Mouse (Mus musculus) G1E (cell line): ENCODE results near the gene Hoxb8.

Source experiments
- CTCF ChIP-seq: IDR thresholded peaks from 2 replicates; pipeline ENCODE4 v1.5.1; 2012; ENCODE audit warnings: low read depth, low read length, inconsistent platforms, mixed read lengths
- GATA1 ChIP-seq: IDR thresholded peaks from 2 replicates; pipeline ENCODE4 v1.6.1; 2012; ENCODE audit warnings: borderline replicate concordance, low read length, inconsistent platforms, mixed read lengths
- TAL1 ChIP-seq: conservative IDR thresholded peaks from 2 replicates; pipeline ENCODE4 v1.6.1; 2012; ENCODE audit warnings: low read depth, low read length, inconsistent platforms, mixed read lengths

DNA sequence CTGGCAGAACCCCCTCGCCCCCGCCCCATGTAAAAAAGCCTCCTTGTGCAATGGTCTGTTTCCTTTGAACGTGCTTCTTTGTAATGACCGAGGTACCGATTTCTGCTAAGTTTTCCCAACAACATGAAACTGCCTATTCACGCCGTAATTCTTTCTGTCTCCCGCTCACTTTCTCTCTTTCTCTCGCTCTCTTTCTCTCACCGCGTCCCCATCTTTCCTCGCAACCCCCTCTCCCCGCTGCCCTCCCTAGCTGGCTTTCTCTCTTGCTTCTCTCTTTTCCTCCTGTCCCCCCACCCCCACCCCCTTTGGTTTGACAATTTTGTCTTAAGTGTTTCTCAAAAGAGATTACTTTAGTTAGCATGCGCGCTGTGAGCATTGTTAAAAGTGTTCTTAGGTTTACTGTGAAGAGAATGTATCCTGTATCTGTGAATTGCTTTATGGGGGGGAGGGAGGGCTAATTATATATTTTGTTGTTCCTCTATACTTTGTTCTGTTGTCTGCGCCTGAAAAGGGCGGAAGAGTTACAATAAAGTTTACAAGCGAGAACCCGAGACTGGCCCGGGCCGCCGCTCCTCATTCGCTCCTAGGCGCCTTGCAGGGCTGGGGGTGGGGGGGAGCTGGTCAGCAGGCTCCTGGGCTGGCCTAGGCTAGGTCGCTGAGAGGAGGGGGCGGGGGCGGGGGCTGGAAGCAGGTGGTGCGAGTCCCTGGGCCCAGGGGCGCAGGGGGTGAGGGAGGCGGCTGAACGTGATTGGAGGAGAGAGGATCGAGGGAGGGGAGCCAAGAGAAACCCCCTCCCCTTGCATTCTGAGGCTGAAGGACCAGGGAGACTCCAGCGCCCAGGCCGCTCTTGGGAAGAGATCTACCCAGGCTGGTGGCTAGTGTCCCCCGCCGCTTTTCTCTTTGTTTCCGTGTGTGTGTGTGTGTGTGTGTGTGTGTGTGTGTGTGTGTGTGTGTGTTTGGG lies 3.3 kb downstream of the Hoxb8 start:
- TF ChIP-seq CTCF (no peak), GATA1 (no peak), TAL1 (no peak)
